Comparison of ENCODE assay signal across 10 mouse cellular contexts in genomic region chr15:103133761-103134160, GRCm38 (mm10). TPM values are rescaled to one million over a fixed set of nuclear protein-coding genes. Genes with fewer than 3 reads are reported as not detected.
DNase-seq lines count a peak whose midpoint lies in the region; ATAC-seq and TF ChIP-seq lines count a peak whose summit lies in the region.
"Had no signal": no experiment of that assay in that cellular context is flagged by ENCODE, and none has a peak within 500 bp of the region (broad histone marks: within the 10 kb centered on the region; RNA-seq: fewer than 3 reads in every experiment).

No protein-coding gene starts in this region.

- H3K27me3 ChIP-seq in forebrain, embryonic 12.5 days, result peaks cover 90% of the 10 kb centered on the region
- H3K27me3 ChIP-seq in forebrain, postnatal 0 days (ENCODE audit: insufficient read depth, low read length), result no peaks in the 10 kb centered on the region
- no peaks in the 10 kb centered on the region; a peak in 1 of 4 replicates for H3K27me3 ChIP-seq in MEL (ENCODE audit: control insufficient read depth in 1 of 2, insufficient read depth in 2 of 2, low read length in 2 of 2)
- peaks cover 72% of the 10 kb centered on the region for H3K27me3 ChIP-seq in midbrain, embryonic 12.5 days

- no peak overlapping the region for H3K4me2 ChIP-seq in forebrain, embryonic 12.5 days
- H3K4me2 ChIP-seq in forebrain, postnatal 0 days (ENCODE audit: low read depth), result no peak overlapping the region
- H3K4me2 ChIP-seq in midbrain, embryonic 12.5 days (replicated peaks), result no peak overlapping the region

- no peaks in the 10 kb centered on the region for H3K79me2 ChIP-seq in MEL (ENCODE audit: control insufficient read depth, insufficient read depth, low read length, poor library complexity)

- peak; percentile 80 for ATAC-seq in forebrain, embryonic 12.5 days (ENCODE audit: low FRiP score)
- no peak for ATAC-seq in forebrain, postnatal 0 days
- peak; percentile 73 for ATAC-seq in midbrain, embryonic 12.5 days (ENCODE audit: low FRiP score, low read depth)

- no peaks in the 10 kb centered on the region for H3K36me3 ChIP-seq in forebrain, embryonic 12.5 days (replicated peaks)
- no peaks in the 10 kb centered on the region for H3K36me3 ChIP-seq in forebrain, postnatal 0 days (ENCODE audit: insufficient read depth)
- H3K36me3 ChIP-seq in MEL (ENCODE audit: control insufficient read depth in 1 of 2, insufficient read depth in 2 of 2, low read length in 2 of 2), result peaks cover 0 to 13% of the 10 kb centered on the region in 2 experiments; a peak in 2 of 4 replicates
- H3K36me3 ChIP-seq in midbrain, embryonic 12.5 days, result no peaks in the 10 kb centered on the region

- TF ChIP-seq RAD21 in MEL (IDR thresholded peaks at IDR 0.05; ENCODE audit: low read depth, low read length), result no peak

- no peak overlapping the region for H3K4me3 ChIP-seq in forebrain, embryonic 12.5 days (replicated peaks)
- no peak overlapping the region for H3K4me3 ChIP-seq in forebrain, postnatal 0 days (ENCODE audit: low read depth, low read length)
- H3K4me3 ChIP-seq in MEL (ENCODE audit: control insufficient read depth in 1 of 2, insufficient read depth in 1 of 2, low read depth in 2 of 2, low read length in 2 of 2), result no peak overlapping the region
- no peak overlapping the region for H3K4me3 ChIP-seq in midbrain, embryonic 12.5 days

- no peak overlapping the region for H3K9ac ChIP-seq in forebrain, embryonic 12.5 days
- H3K9ac ChIP-seq in forebrain, postnatal 0 days, result no peak overlapping the region
- H3K9ac ChIP-seq in MEL (ENCODE audit: control insufficient read depth, low read depth, low read length, poor library complexity, severe bottlenecking), result no peak overlapping the region
- H3K9ac ChIP-seq in midbrain, embryonic 12.5 days (replicated peaks), result no peak overlapping the region
- H3K9ac ChIP-seq: liver, embryonic 14.5 days had no signal

- TF ChIP-seq CTCF in forebrain, postnatal 0 days (IDR thresholded peaks at IDR 0.05; ENCODE audit: low read depth), result no peak
- TF ChIP-seq CTCF in MEL (IDR thresholded peaks at IDR 0.05 in 2 of 3, conservative IDR thresholded peaks at IDR 0.05 in 1 of 3; ENCODE audit: control insufficient read depth in 1 of 3, insufficient read depth in 1 of 3, low read depth in 2 of 3, low read length in 3 of 3, poor library complexity in 1 of 3, severe bottlenecking in 1 of 3), result no peak

- peaks cover 23% of the 10 kb centered on the region for H3K4me1 ChIP-seq in forebrain, embryonic 12.5 days
- H3K4me1 ChIP-seq in forebrain, postnatal 0 days (ENCODE audit: insufficient read depth), result peaks cover 14% of the 10 kb centered on the region
- peaks cover 2 to 24% of the 10 kb centered on the region in 2 experiments; a peak in 3 of 4 replicates for H3K4me1 ChIP-seq in MEL (ENCODE audit: control insufficient read depth in 1 of 2, insufficient read depth in 2 of 2, low read length in 2 of 2)
- peaks cover 15% of the 10 kb centered on the region for H3K4me1 ChIP-seq in midbrain, embryonic 12.5 days

- no peak overlapping the region for H3K27ac ChIP-seq in forebrain, embryonic 12.5 days
- no peak overlapping the region for H3K27ac ChIP-seq in forebrain, postnatal 0 days (ENCODE audit: low read depth, low read length)
- H3K27ac ChIP-seq in MEL (ENCODE audit: control insufficient read depth, low read depth, low read length), result no peak overlapping the region
- H3K27ac ChIP-seq in midbrain, embryonic 12.5 days (replicated peaks), result no peak overlapping the region
- H3K27ac ChIP-seq: liver, embryonic 14.5 days had no signal

- peak in 1 of 2 experiments; percentile 19; a peak in 1 of 4 replicates for TF ChIP-seq POLR2A in MEL (IDR thresholded peaks at IDR 0.05; ENCODE audit: control insufficient read depth in 1 of 2, insufficient read depth in 1 of 2, low read depth in 1 of 2, low read length in 2 of 2, poor library complexity in 1 of 2)

- 11% methylated on average over 4 of the region's 4 CpGs for WGBS in forebrain, embryonic 12.5 days
- 16% methylated on average over 4 of the region's 4 CpGs for WGBS in forebrain, postnatal 0 days
- WGBS in midbrain, embryonic 12.5 days, result 11% methylated on average over 4 of the region's 4 CpGs

- TF ChIP-seq EP300 in MEL (IDR thresholded peaks at IDR 0.05; ENCODE audit: low read depth in 1 of 2, low read length in 2 of 2), result 0 out of 4 replicates have a peak, but pooled peaks of 1 of the 2 experiments have one; percentile 15

- DNase-seq in forebrain, postnatal 0 days, result no peak
- DNase-seq in MEL (ENCODE audit: low read depth, low spot score) (peak; percentile 80), liver (no peak)
- peak; percentile 55 for DNase-seq in forelimb bud, embryonic 11.5 days (ENCODE audit: low read depth, low spot score)
- no peak for DNase-seq in right cerebral cortex, postnatal 14 days
- DNase-seq in Muller cell, postnatal 12 days (ENCODE audit: inconsistent ontology term), result no peak
- DNase-seq: cerebellum, adult 11 months had no signal

- H3K9me3 ChIP-seq in forebrain, embryonic 12.5 days, result no peaks in the 10 kb centered on the region
- no peaks in the 10 kb centered on the region for H3K9me3 ChIP-seq in forebrain, postnatal 0 days (ENCODE audit: low read length)
- no peaks in the 10 kb centered on the region for H3K9me3 ChIP-seq in MEL (replicated peaks; ENCODE audit: insufficient read depth, low read length)
- H3K9me3 ChIP-seq in midbrain, embryonic 12.5 days, result no peaks in the 10 kb centered on the region

TF ChIP-seq in MEL, 35 proteins besides CTCF, POLR2A, EP300 and RAD21:
- TF ChIP-seq MXI1 (IDR thresholded peaks at IDR 0.05; ENCODE audit: low read depth, low read length) (no peak), SIN3A (IDR thresholded peaks at IDR 0.05; ENCODE audit: low read length) (no peak), MAX (IDR thresholded peaks at IDR 0.05; ENCODE audit: low read length) (peak; percentile 93), UBTF (IDR thresholded peaks at IDR 0.05; ENCODE audit: borderline replicate concordance, insufficient read depth, low read depth, low read length) (no peak), MAZ (IDR thresholded peaks at IDR 0.05; ENCODE audit: low read depth, low read length) (no peak), JUND (IDR thresholded peaks at IDR 0.05; ENCODE audit: low read depth, low read length) (no peak), CHD2 (IDR thresholded peaks at IDR 0.05; ENCODE audit: low read length) (no peak), HCFC1 (IDR thresholded peaks at IDR 0.05; ENCODE audit: low read depth, low read length) (0 out of 2 replicates have a peak, but pooled peaks have one; percentile 24), POLR2AphosphoS5 (IDR thresholded peaks at IDR 0.05; ENCODE audit: borderline replicate concordance, low read depth, low read length) (no peak), CHD1 (IDR thresholded peaks at IDR 0.05; ENCODE audit: low read depth, low read length) (no peak), TAL1 (IDR thresholded peaks at IDR 0.05; ENCODE audit: low read length) (no peak), USF2 (IDR thresholded peaks at IDR 0.05; ENCODE audit: borderline replicate concordance in 1 of 2, insufficient read depth in 1 of 2, low read depth in 1 of 2, low read length in 2 of 2) (peak; percentile 63 to 90; a peak in 3 of 4 replicates), POLR2AphosphoS2 (IDR thresholded peaks at IDR 0.05; ENCODE audit: low read length) (no peak), NELFE (IDR thresholded peaks at IDR 0.05; ENCODE audit: low read depth, low read length) (peak; percentile 31; the same call in 1 of the 2 replicates), ZNF384 (IDR thresholded peaks at IDR 0.05; ENCODE audit: low read depth, low read length) (no peak), E2F4 (IDR thresholded peaks at IDR 0.05; ENCODE audit: borderline replicate concordance, low read depth, low read length) (no peak), ZMIZ1 (IDR thresholded peaks at IDR 0.05; ENCODE audit: low read depth, low read length) (no peak), TCF12 (IDR thresholded peaks at IDR 0.05; ENCODE audit: low read depth, low read length) (no peak), ETS1 (IDR thresholded peaks at IDR 0.05; ENCODE audit: low read depth, low read length) (no peak), MAFK (IDR thresholded peaks at IDR 0.05; ENCODE audit: borderline replicate concordance, low read depth, low read length) (no peak), ZKSCAN1 (IDR thresholded peaks at IDR 0.05; ENCODE audit: low read depth, low read length) (no peak), NRF1 (IDR thresholded peaks at IDR 0.05; ENCODE audit: insufficient read depth, low read depth, low read length, poor library complexity, severe bottlenecking) (no peak), KAT2A (conservative IDR thresholded peaks at IDR 0.05; ENCODE audit: low read depth, low read length) (no peak), RCOR1 (IDR thresholded peaks at IDR 0.05; ENCODE audit: low read depth, low read length) (peak; percentile 38), SMC3 (IDR thresholded peaks at IDR 0.05; ENCODE audit: low read depth, low read length) (no peak), BHLHE40 (IDR thresholded peaks at IDR 0.05; ENCODE audit: borderline replicate concordance, low read depth, low read length) (no peak), TBP (IDR thresholded peaks at IDR 0.05; ENCODE audit: low read depth, low read length) (no peak), MEF2A (IDR thresholded peaks at IDR 0.05; ENCODE audit: extremely low read depth, insufficient replicate concordance, low read depth, low read length, poor library complexity, severe bottlenecking) (no peak), ELF1 (IDR thresholded peaks at IDR 0.05; ENCODE audit: low read depth, low read length) (no peak), MYC (IDR thresholded peaks at IDR 0.05; ENCODE audit: low read depth, low read length) (no peak), ZC3H11A (IDR thresholded peaks at IDR 0.05; ENCODE audit: low read depth, low read length) (no peak), USF1 (IDR thresholded peaks at IDR 0.05; ENCODE audit: low read depth, low read length) (peak; percentile 98)

RNA-seq across cellular contexts. Expression of gene Smug1, which starts 33.1 kb away (rescaled TPM):
- 24.6 and 27.4 TPM in 2 replicates for polyA plus RNA-seq in forebrain, embryonic 12.5 days (2016; fragmentation: Nextera tagmentation; extraction: Ambion mirVana)
- total RNA-seq in forebrain, postnatal 0 days (2014; rRNA removed), result 34.0 and 34.4 TPM in 2 replicates
- 14.6 and 18.5 TPM in 2 replicates for polyA plus RNA-seq in forebrain, postnatal 0 days (2015; fragmentation: Nextera tagmentation; extraction: Ambion mirVana)
- total RNA-seq in MEL (2012; rRNA removed), result 3.8 and 5.2 TPM in 2 replicates
- 1 to 10 TPM in 1 of 2 experiments, not detected in 1; 4.6 TPM for polyA plus RNA-seq in MEL (2012; ENCODE audit: insufficient read depth in 1 of 2, insufficient read length in 2 of 2, low read depth in 1 of 2, low replicate concordance in 2 of 2, missing spikeins in 1 of 2)
- polyA plus RNA-seq in midbrain, embryonic 12.5 days (2016; fragmentation: Nextera tagmentation; extraction: Ambion mirVana), result 27.5 and 28.9 TPM in 2 replicates

Comparison
In these comparisons a context has a peak if more than half of its experiments do, and no peak if none do; other contexts are left out.
1. DNase-seq: peak in MEL (single experiment) and forelimb bud, embryonic 11.5 days (single experiment); none in forebrain, postnatal 0 days (single experiment), liver (single experiment), right cerebral cortex, postnatal 14 days (single experiment) and Muller cell, postnatal 12 days (single experiment).